Mouse (Mus musculus) splenic B cell, adult 2 months (primary cell): ENCODE data around the gene Hsf2bp.
A peak's percentile ranks its signal among the peaks of the same experiment; 100 is the strongest.

Source experiments
- DNase-seq: peaks from one replicate; pipeline ENCODE4 v3.0.0-alpha.2; 2011; ENCODE audit warnings: low read depth, low spot score
- H3K27me3 ChIP-seq: 2 replicates; pipeline ENCODE4 v1.6.1; 2012; ENCODE audit warnings: mild to moderate bottlenecking, low read length, moderate library complexity, mixed read lengths; ENCODE audit not compliant: control insufficient read depth, poor library complexity, insufficient read depth, severe bottlenecking
- H3K36me3 ChIP-seq: 2 replicates; pipeline ENCODE4 v1.6.1; 2012; ENCODE audit warnings: mild to moderate bottlenecking, low read length, moderate library complexity, mixed read lengths; ENCODE audit not compliant: control insufficient read depth, poor library complexity, insufficient read depth, severe bottlenecking

Hsf2bp gene

DNA sequence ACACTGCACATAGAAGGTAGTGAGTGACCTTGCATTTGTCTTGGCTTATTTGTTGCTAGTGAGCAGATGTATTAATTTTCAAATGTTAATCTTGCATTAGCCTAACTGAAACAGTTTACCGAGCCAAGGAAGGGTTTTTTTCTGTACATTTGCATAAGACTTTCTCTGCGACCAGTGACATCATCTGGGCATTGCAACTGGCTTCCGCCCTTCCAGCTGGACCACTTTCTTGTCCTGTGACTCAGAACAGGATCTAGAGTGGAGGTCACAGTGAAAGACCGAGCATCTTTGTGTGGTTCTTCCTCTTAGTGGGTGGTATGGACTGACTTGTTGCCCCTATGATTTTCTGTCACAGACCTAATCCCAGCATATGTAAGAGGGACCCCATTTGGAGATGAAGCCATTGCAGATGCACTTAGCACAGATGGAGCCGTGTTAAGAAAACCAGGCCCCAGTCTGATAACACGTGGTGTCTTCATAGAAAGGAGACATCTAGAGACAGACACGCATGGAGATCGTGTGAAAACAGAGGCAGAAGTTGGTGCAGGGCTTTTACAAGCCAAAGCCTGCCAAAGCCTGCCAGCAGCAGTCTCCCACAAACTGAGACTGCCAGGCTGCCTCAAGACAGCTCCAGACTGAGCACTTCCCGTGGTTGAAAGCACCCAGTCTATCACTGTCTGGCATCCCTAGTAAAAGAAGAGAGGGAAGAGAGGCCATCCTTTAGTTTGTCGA, 108.1 kb downstream of the Hsf2bp start:
- DNase-seq = no peak
- Histone ChIP-seq H3K27me3 (no peaks in the 10 kb centered on the region), H3K36me3 (no peaks in the 10 kb centered on the region)

DNA sequence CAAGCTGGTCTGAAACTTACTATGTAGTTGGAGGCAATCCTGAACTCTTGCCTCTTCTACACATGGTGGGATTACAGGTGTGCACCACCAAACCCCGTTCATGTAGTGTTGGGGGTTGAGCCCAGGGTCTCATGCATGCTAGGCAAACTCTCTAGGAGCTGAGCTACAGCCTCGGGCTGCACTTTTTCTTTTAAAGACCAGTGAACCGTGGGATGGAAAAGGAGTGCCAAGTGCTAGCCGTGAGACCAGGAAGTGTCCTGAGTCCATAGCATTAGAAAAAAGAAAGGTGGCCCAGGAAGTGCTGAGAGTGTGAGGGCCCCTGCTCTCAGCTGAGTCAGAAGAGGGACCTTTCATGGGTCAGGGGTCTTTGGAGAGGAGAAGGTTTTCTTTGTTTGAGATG, 111.9 kb downstream of the Hsf2bp start:
- H3K36me3 ChIP-seq = no peaks in the 10 kb centered on the region
- H3K27me3 ChIP-seq = no peaks in the 10 kb centered on the region
- no peak for DNase-seq

DNA sequence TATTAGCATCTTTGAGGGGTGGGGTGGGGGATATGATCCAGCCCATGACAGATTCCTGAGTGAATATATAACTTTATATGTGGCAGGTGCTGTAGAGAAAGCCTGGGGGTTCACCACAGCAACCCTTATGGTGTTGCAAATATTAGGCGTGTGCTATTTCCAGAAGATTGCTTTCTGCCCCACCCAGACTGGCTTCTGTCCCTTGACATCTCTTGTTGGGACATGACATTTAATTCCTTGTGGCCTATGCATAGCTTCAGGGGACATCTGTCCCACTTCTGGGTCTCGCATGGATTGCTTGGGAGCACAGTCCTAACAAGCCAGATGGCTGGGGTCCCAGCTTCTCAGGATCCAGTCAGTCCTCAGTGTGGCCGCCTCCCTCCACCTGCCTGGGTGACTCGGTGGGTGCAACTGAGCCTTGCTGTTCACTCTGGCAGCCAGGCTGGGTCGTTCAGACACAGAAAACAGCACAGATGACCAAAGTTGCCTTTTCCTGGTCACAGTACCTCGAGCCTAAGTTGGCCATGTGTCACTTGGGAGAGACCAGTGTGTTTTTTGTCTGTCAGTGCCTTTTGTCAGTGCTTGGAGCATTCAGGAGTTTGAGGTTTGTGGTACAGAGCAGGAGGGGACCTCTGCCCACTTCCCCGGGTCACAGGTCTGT, 112.7 kb downstream of the Hsf2bp start:
- DNase-seq = no peak
- Histone ChIP-seq H3K27me3 (no peaks in the 10 kb centered on the region), H3K36me3 (no peaks in the 10 kb centered on the region)

DNA sequence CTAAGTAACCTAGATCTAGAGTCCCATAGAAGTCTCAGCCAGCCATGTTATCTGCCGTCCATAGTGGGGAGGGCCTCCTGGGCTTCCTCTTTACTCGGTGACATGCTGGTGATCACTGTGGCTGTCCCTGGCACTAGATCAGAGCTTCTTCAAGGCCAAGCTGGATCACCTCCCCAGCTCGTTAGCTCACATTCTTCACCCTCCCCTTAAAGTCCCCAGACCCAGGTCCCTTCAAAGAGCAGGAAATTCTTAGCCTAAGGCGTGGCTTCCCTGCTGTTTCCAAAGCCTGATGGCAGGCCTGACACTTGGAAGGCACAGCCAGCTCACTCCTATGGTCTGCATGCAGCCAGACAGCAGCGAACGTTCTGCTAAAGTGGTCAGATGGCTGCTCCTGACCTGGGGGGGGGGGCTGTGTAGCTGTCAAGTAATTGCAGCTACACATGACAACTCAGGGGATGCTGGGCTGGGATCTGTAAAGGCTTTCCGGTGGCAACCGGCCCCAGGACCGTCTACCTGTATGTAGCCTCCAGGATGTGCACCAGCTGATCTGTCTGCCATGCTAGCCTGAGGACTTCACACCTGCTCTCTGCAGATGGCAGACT, 115.5 kb downstream of the Hsf2bp start:
- DNase-seq = no peak
- Histone ChIP-seq H3K27me3 (no peaks in the 10 kb centered on the region), H3K36me3 (no peaks in the 10 kb centered on the region)

DNA sequence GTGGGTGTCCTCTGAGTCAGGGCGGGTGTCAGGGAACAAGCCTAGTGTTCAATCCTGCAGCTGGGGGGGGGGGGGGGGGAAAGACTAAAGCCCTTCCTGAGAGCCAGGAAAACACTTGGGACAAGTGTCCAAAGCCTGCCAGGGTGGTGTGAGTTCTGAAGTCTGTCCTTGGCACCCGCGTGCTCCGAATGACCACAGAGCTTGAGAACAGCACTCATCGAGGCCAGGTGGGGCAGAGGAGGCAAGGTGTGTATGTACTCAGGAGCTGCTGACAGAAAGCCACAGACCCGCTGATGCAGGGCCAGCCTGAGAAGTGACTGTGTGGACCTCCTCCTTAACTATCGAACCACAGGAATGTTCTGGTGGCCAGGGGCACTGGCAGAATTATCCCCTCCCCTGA, 116.5 kb downstream of the Hsf2bp start:
- Histone ChIP-seq H3K27me3 (no peaks in the 10 kb centered on the region), H3K36me3 (no peaks in the 10 kb centered on the region)
- no peak for DNase-seq

DNA sequence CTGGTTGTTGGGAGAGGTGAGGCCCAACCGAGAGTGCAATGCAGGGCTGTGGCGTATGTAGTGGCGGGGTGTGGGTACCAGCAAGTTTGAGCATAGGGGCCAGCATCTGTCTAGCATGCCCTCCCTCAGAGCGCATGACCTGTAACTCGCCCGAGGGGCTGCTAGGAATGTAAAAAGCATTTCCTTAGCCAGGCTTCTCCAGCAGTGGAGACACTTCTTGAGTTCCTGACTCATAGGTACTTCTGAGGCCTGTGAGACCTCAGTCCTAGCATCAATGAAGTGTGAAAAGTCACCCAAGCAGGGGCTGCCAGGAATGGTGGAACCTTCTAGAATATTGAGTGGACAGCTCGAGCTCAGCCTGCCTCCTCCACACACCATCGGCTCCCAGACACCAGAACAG, 117.8 kb downstream of the Hsf2bp start:
- H3K36me3 ChIP-seq = no peaks in the 10 kb centered on the region
- no peaks in the 10 kb centered on the region for H3K27me3 ChIP-seq
- no peak for DNase-seq

DNA sequence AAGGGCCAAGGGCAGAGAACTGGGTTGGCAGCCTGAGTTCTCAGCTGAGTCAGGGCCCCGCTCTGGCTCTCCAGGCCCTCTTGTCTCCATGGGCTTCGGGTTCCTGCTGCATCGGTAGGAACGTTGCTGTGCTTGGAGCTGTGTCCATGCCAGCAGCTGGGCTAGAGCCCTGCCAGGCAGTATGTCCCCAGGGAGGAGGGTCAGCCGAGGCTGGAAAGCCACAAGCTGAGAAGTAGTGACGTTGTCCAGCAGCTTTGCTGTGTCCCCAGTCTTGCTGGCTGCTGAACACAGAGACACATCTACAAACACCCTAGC, 119.7 kb downstream of the Hsf2bp start:
- Histone ChIP-seq H3K27me3 (no peaks in the 10 kb centered on the region), H3K36me3 (no peaks in the 10 kb centered on the region)
- DNase-seq = no peak

DNA sequence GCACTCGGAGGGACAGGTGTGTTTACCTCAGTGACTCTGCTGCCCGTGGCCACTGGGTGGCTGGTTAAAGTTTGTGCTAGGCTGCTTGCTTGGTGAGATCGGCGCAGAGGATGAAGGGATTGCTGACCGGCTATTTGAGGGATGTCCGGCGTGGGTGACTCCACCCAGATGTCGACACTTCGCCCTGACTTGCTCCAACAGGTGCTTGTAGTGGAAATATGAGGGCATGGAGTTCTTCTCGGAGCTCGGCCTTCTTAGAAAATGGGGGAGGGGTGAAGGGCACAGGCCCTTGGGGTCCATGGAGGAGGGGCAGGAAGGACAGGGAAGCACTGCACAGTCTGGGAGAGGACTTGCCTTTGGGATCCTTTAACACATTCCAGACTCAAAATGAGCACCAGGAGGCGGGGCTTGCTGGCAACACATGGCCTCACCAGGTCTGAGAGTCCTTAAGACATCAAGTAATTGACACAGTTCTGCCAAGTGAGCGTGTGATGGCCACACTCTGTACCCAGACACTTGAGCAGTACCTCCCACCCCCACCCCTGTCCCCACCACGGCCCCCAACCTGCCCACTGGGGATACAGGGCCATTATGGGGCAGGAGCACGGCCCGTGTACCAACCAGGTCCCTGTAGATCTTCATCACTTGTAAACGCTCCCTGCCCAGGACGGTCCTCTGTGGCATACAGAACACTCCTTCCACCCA, 120.2 kb downstream of the Hsf2bp start:
- no peak for DNase-seq
- H3K27me3 ChIP-seq = no peaks in the 10 kb centered on the region
- H3K36me3 ChIP-seq = no peaks in the 10 kb centered on the region

DNA sequence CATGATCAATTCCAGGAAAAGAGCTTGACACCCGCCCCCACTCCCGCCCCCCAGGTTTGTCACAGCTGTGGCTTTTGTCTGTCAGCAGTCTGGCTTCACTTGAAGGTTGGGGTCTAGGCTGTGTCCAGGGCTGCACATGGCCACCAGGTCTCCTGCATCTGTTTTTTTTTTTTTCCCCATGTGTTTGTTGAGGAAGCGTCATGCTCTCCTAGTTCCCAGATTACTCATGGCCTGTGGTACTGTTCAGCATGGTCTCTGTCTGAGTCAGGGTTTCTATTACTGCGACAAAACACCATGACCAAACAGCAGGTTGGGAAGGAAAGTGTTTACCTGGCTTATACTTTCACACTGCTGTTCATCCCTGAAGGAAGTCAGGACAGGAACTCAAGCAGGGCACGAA, 121.8 kb downstream of the Hsf2bp start:
- Histone ChIP-seq H3K27me3 (no peaks in the 10 kb centered on the region), H3K36me3 (no peaks in the 10 kb centered on the region)
- no peak for DNase-seq

DNA sequence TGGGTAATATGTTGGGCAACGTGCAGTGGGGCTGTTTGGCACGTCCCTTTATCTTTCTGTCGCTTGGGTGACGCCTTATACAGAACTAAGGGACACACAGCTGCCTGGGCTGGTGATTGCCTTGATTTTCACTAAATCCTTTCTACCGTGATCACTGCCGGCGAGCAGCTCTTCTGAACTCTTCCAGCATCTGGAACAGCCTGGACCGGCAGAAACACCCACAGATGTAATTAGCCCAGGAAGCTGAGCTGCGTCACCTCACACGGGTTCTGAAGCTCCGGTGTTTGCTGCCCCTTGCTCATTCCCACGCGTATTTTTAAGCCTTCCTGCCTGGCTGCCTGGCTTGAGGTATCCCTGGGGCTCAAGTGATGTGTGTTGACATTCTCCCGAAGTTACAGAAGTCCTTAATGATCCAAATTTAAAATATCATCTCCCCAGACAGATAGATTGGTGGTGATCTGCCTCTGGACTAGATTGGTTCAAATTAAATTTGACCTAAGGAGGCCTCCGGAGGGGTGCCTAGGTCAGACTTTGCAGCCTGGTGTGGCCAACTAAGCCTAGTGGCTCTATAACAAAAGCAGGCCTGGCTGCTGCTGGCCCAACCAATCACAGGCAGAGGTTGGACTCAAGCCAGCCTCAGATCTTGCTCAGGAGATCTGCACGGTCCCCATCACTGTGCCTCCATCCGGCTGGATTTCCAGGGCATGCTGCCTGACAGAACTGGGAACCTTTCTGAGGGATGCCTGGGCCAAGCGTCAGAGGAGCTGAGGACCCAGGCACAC, 123.1 kb downstream of the Hsf2bp start:
- Histone ChIP-seq H3K27me3 (no peaks in the 10 kb centered on the region), H3K36me3 (no peaks in the 10 kb centered on the region)
- no peak for DNase-seq

DNA sequence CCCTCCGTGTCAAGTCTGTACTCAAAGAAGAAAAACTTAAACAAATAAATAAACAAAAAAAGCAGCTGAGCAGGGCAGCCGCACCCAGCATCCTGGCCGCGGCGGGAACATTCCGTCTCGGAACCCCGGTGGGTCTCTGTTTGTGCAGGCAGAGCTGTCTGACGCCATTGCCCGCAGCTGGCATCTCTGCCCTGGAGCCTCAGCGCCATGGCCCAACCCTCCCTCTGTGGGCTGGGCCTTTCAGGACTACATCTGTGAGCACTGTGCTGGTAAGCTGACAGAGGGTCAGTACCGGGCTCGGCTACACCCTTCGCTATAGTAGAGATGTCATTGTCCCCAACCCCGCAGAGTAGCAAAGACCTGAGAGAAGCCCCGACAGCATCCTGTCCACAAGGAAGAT, 123.8 kb downstream of the Hsf2bp start:
- no peaks in the 10 kb centered on the region for H3K36me3 ChIP-seq
- no peak for DNase-seq
- no peaks in the 10 kb centered on the region for H3K27me3 ChIP-seq

DNA sequence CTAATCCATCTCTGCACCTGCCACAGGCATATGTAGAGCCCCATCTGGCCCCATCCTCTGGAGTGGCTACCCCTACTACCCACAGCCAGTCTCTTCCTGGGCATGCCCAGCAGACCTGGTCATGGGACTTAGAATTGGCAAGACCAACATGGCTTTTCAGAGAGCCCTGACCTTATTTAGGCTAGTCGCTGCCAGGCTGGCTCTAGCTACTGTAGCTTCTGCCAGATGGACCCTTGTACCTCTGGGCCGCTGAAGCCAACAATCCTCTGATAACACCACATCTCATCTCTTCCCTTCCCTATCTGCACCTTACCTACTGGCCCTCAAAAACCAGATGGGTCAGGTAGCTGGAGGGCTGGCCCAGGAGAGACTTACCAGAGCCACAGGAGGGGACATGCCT, 127.2 kb downstream of the Hsf2bp start:
- DNase-seq = no peak
- Histone ChIP-seq H3K36me3 (no peaks in the 10 kb centered on the region), H3K27me3 (no peaks in the 10 kb centered on the region)

DNA sequence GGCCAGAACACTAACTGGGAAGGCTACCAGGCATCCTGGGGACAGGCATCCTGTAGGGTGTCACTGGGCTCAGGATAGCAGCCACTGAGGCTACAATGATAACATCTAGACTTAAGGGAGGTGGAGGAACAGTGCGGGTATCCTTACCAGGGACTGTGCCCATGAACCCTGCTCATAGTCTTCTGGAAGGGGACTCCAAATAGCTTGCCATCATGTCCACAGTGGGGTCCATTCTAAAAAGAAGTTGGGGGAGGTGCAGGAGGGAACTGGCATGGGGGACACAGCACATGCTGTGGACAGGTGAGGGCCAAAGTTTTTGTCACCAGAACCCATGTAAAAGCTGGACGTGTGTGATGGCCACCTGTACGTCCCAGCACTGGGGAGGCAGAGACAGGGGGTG, 129.7 kb downstream of the Hsf2bp start:
- DNase-seq = no peak
- H3K27me3 ChIP-seq = no peaks in the 10 kb centered on the region
- H3K36me3 ChIP-seq = no peaks in the 10 kb centered on the region

DNA sequence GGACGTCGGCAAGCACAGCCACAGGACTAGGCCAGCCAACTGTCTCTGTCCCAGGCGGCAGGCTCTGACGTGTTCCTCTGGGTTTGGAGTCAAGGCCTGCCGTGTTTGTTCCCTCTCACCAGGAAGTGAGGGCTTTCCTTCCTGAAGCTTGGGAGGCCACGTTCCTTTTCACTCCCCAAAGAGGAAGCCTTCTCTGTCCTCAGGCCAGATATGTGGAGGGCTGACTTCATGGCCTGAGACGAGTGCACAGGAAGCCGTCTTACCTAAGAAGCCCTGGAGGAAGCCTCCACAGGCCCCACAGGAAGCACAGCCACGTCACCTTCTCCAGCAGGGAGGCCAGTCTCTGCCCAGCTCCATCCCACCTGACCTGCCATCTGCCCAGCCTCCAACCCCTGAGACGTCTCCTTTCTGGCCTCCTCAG, 130.3 kb downstream of the Hsf2bp start:
- H3K27me3 ChIP-seq = no peaks in the 10 kb centered on the region
- DNase-seq = peak; percentile 40
- H3K36me3 ChIP-seq = no peaks in the 10 kb centered on the region
